Mouse (Mus musculus): Measurements from ENCODE around the gene Ptpn13.

The Ptpn13 gene

GRCm38 (mm10) chr5:103644167-103644566 is 219.2 kb downstream of the Ptpn13 start:
- no peak for DNase-seq (ENCODE audit: low read depth, low spot score)

GRCm38 (mm10) chr5:103647320-103647719 is 222.3 kb downstream of the Ptpn13 start:
- no peak for DNase-seq (ENCODE audit: low read depth, low spot score)

All from skeletal muscle tissue, adult 2 months (tissue).